Mouse (Mus musculus): ENCODE measurements around the gene Numb. TPM values are rescaled to one million over a fixed set of nuclear protein-coding genes. Genes with fewer than 3 reads are reported as not detected.
A peak's percentile ranks its signal among the peaks of the same experiment; 100 is the strongest.

Numb gene
- polyA plus RNA-seq, 1 experiment: 15.1 TPM

GRCm38 (mm10) chr12:83795586-83795985, 126.1 kb downstream of the Numb start:
- Histone ChIP-seq H3K27ac (ENCODE audit: control insufficient read depth, insufficient read depth, low read depth, low read length, poor library complexity) (no peak overlapping the region), H3K4me1 (ENCODE audit: control insufficient read depth, insufficient read depth, low read length) (peaks cover 3% of the 10 kb centered on the region; the same call in 1 of the 2 replicates), H3K4me3 (replicated peaks; ENCODE audit: control insufficient read depth, low read depth, low read length) (no peak overlapping the region)
- no peak for TF ChIP-seq POLR2A (IDR thresholded peaks at IDR 0.05; ENCODE audit: borderline replicate concordance, control insufficient read depth, low read depth, low read length)
- no peak for TF ChIP-seq CTCF (IDR thresholded peaks at IDR 0.05; ENCODE audit: control insufficient read depth, insufficient read depth, low read length)
- WGBS: 81% methylated on average over 7 of the region's 7 CpGs

- Histone ChIP-seq H3K4me1 (ENCODE audit: control insufficient read depth, insufficient read depth, low read length) (peaks cover 3% of the 10 kb centered on the region; the same call in 1 of the 2 replicates), H3K27ac (ENCODE audit: control insufficient read depth, insufficient read depth, low read depth, low read length, poor library complexity) (no peak overlapping the region), H3K4me3 (replicated peaks; ENCODE audit: control insufficient read depth, low read depth, low read length) (no peak overlapping the region)
- 83% methylated on average over 2 of the region's 2 CpGs for WGBS
- TF ChIP-seq POLR2A (IDR thresholded peaks at IDR 0.05; ENCODE audit: borderline replicate concordance, control insufficient read depth, low read depth, low read length) (no peak), CTCF (IDR thresholded peaks at IDR 0.05; ENCODE audit: control insufficient read depth, insufficient read depth, low read length) (no peak)
Observed at GRCm38 (mm10) chr12:83795051-83795450, 126.7 kb downstream of the Numb start.

DNA sequence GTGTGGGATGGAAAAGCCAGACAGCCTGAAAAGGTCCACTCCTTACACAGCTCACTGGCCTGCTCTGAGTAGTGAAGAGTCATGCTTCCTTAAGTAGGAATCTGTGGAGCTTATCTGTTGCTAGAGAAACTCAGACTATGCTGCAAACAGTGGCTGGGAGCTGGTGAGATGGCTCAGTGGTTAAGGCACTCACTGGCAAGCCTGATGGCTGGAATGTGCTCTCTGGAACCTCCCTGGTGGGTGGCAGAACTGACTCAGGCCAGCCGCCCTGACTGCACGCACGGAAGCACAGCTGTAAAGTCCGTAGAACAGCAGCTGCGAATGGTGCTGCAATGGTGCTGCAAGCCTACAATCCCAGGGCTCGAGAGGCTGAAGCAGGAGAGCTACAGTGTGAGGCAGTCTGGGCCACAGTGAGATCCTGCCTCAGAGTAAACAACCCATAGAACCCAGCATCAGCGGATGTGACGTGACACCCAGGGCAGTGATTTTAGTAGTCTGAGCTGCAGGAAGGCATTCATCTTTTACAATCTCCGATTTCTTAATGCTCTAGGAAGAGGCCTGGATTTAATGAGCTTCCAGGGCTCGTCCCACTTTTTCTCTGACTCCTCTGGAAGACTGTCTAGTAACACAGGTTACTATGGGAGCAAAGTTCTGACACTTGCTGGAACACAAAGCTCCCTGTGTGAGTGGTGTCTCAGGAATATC, 128.9 kb downstream of the Numb start:
- H3K4me3 ChIP-seq (replicated peaks; ENCODE audit: control insufficient read depth, low read depth, low read length): no peak overlapping the region
- TF ChIP-seq CTCF (IDR thresholded peaks at IDR 0.05; ENCODE audit: control insufficient read depth, insufficient read depth, low read length): no peak
- no peak for TF ChIP-seq POLR2A (IDR thresholded peaks at IDR 0.05; ENCODE audit: borderline replicate concordance, control insufficient read depth, low read depth, low read length)
- H3K27ac ChIP-seq (ENCODE audit: control insufficient read depth, insufficient read depth, low read depth, low read length, poor library complexity): no peak overlapping the region
- H3K4me1 ChIP-seq (ENCODE audit: control insufficient read depth, insufficient read depth, low read length): peaks cover 3% of the 10 kb centered on the region; the same call in 1 of the 2 replicates
- WGBS: 85% methylated on average over 10 of the region's 10 CpGs

- no peaks in the 10 kb centered on the region for H3K4me1 ChIP-seq (ENCODE audit: control insufficient read depth, insufficient read depth, low read length)
- 90% methylated on average over 10 of the region's 10 CpGs for WGBS
- TF ChIP-seq CTCF (IDR thresholded peaks at IDR 0.05; ENCODE audit: control insufficient read depth, insufficient read depth, low read length): no peak
- 0 out of 2 replicates have a peak, but pooled peaks have one; percentile 10 for TF ChIP-seq POLR2A (IDR thresholded peaks at IDR 0.05; ENCODE audit: borderline replicate concordance, control insufficient read depth, low read depth, low read length)
- no peak overlapping the region for H3K27ac ChIP-seq (ENCODE audit: control insufficient read depth, insufficient read depth, low read depth, low read length, poor library complexity)
- H3K4me3 ChIP-seq (replicated peaks; ENCODE audit: control insufficient read depth, low read depth, low read length): no peak overlapping the region
Observed at GRCm38 (mm10) chr12:83791737-83792136, 130.0 kb downstream of the Numb start.

DNA sequence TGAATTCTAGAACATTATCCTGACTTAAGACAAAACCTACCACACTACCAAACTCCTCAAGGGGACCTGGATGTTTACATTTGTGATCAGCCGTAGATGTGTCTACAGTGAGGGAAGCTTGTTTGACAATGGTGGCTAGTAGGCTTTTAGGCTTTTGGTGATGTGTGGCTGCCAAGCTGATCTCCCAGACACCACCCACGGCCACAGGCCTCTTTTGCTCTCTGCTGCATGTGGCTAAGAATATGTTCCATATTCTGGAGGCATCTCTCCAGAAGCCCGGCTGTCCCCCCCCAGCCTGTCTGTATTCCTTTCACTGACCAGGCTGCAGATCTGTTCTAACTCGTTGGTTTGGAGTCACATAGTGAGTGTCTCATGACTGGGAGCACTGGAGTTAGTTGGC, 131.0 kb downstream of the Numb start:
- Histone ChIP-seq H3K4me1 (ENCODE audit: control insufficient read depth, insufficient read depth, low read length) (no peaks in the 10 kb centered on the region), H3K27ac (ENCODE audit: control insufficient read depth, insufficient read depth, low read depth, low read length, poor library complexity) (no peak overlapping the region), H3K4me3 (replicated peaks; ENCODE audit: control insufficient read depth, low read depth, low read length) (no peak overlapping the region)
- TF ChIP-seq CTCF (IDR thresholded peaks at IDR 0.05; ENCODE audit: control insufficient read depth, insufficient read depth, low read length): no peak
- no peak for TF ChIP-seq POLR2A (IDR thresholded peaks at IDR 0.05; ENCODE audit: borderline replicate concordance, control insufficient read depth, low read depth, low read length)
- WGBS: 76% methylated on average over 4 of the region's 4 CpGs

DNA sequence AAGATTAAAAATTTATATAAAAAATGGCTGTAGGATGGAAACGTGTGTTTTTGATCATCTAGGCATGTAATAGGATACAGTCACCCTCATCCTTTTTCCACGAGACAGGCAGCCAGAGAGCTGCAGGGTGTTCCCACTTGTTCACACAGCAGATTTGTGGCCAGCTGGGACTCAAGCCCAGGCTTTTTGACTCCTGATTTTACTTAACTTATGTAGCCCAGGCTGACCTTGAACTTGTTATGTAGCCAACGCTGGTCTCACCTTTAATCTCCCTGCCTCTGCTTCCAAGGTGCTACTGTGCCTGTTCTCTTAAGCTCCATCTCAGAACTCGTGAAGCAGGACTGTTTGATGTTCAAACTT, 132.0 kb downstream of the Numb start:
- no peak overlapping the region for H3K27ac ChIP-seq (ENCODE audit: control insufficient read depth, insufficient read depth, low read depth, low read length, poor library complexity)
- no peaks in the 10 kb centered on the region for H3K4me1 ChIP-seq (ENCODE audit: control insufficient read depth, insufficient read depth, low read length)
- TF ChIP-seq POLR2A (IDR thresholded peaks at IDR 0.05; ENCODE audit: borderline replicate concordance, control insufficient read depth, low read depth, low read length) (no peak), CTCF (IDR thresholded peaks at IDR 0.05; ENCODE audit: control insufficient read depth, insufficient read depth, low read length) (no peak)
- H3K4me3 ChIP-seq (replicated peaks; ENCODE audit: control insufficient read depth, low read depth, low read length): no peak overlapping the region
- 69% methylated on average over 4 of the region's 4 CpGs for WGBS

DNA sequence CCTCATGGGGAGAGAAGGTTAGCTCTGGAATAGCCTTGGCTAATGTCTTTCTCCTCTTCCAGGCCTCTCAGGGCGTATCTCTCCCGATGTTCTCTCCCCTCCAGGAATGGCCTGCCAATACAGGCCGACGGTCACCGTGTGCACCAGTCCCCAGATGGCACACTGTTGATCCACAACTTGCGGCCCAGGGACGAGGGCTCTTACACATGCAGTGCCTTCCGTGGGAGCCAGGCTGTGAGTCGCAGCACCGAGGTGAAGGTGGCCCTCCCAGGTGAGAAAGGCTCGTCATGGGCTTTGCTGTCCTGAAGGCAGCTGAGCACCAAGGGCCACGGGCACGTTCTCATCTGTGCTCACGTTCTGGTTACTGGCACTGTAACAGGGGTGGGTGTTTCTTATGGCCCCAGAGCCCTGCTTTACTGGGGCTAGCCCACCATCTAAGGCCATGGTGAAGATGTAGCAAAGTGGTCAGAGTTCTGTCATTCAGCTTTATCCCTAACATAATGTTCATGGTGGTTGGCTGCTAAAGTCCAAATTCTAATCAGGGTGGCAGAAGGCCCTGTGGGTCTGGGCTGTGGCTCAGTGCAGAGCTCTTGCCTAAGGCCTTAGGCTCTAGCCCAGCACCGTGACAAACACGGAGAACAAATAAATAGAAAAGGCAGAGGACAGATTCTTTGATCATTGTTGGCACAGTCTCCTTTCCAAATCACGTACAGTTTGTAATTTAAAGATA, 132.5 kb downstream of the Numb start:
- H3K4me1 ChIP-seq (ENCODE audit: control insufficient read depth, insufficient read depth, low read length): no peaks in the 10 kb centered on the region
- no peak for TF ChIP-seq CTCF (IDR thresholded peaks at IDR 0.05; ENCODE audit: control insufficient read depth, insufficient read depth, low read length)
- no peak for TF ChIP-seq POLR2A (IDR thresholded peaks at IDR 0.05; ENCODE audit: borderline replicate concordance, control insufficient read depth, low read depth, low read length)
- H3K4me3 ChIP-seq (replicated peaks; ENCODE audit: control insufficient read depth, low read depth, low read length): no peak overlapping the region
- H3K27ac ChIP-seq (ENCODE audit: control insufficient read depth, insufficient read depth, low read depth, low read length, poor library complexity): no peak overlapping the region
- 86% methylated on average over 17 of the region's 17 CpGs for WGBS

GRCm38 (mm10) chr12:83785305-83785704, 136.4 kb downstream of the Numb start:
- TF ChIP-seq CTCF (IDR thresholded peaks at IDR 0.05; ENCODE audit: control insufficient read depth, insufficient read depth, low read length): no peak
- no peak for TF ChIP-seq POLR2A (IDR thresholded peaks at IDR 0.05; ENCODE audit: borderline replicate concordance, control insufficient read depth, low read depth, low read length)

More at GRCm38 (mm10) chr12:83785305-83785704, 136.4 kb downstream of the Numb start:
- 79% methylated on average over 4 of the region's 4 CpGs for WGBS
- Histone ChIP-seq H3K4me1 (ENCODE audit: control insufficient read depth, insufficient read depth, low read length) (no peaks in the 10 kb centered on the region), H3K4me3 (replicated peaks; ENCODE audit: control insufficient read depth, low read depth, low read length) (no peak overlapping the region), H3K27ac (ENCODE audit: control insufficient read depth, insufficient read depth, low read depth, low read length, poor library complexity) (no peak overlapping the region)

Data from bone marrow, adult 2 months (tissue).